Mouse (Mus musculus) kidney, adult 11 months (tissue): ENCODE results near the gene Btrc.

Experiments used
- DNase-seq: peaks from one replicate; pipeline ENCODE4 v3.0.0; 2022

Gene Btrc

DNA sequence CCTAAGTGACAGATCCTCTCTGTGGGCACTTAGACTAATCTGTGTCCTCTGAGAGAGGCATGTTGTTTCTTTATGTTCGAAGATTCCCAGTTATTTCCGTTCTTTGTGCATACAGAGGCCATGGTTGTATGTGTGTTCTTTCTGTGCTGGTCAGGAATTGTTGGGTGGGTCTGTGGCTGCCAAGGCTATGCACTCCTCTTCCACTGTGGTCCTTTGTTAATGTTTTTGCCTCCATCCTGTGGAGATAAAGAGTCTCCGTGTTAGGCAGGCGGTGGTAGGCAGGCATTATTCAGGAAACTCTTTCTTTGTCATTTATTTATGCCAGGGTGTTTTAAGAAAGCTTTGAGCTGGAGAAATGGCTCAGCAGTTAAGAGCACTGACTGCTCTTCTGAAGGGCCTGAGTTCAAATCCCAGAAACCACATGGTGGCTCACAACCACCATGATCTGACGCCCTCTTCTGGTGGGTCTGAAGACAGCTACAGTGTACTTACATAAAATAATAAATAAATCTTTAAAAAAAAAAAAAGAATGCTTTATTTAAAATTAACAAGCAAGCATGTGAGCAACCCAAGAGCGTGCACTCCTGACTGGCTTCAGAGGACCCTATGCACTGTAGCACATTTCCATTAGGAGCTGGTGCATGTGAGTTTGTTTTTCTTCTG lies 67.6 kb downstream of the Btrc start:
- DNase-seq, result no peak

- DNase-seq, result no peak
Measured at GRCm38 (mm10) chr19:45432351-45432750, 68.8 kb downstream of the Btrc start.

DNA sequence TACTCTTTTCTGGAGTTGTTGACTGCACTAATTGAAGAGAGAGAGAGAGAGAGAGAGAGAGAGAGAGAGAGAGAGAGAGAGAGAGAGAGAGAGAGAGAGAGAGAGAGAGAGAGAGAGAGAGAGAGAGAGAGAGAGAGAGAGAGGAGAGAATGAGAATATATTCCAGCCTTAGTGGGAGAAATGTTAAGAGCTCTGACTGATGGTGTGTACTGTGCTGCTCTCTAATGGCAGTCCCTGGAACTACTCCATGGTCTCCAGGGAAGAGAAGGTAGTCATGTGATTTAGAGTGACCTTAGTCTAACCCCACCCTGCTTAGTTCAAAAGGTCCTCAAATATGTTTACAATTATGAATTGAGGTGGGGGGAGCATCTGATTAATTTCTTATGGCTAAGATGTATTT lies 72.5 kb downstream of the Btrc start:
- peak; percentile 67 for DNase-seq

- DNase-seq, result no peak
Measured at GRCm38 (mm10) chr19:45437175-45437574, 73.6 kb downstream of the Btrc start.

- DNase-seq, result no peak
Measured at GRCm38 (mm10) chr19:45438191-45438590, 74.7 kb downstream of the Btrc start.

DNA sequence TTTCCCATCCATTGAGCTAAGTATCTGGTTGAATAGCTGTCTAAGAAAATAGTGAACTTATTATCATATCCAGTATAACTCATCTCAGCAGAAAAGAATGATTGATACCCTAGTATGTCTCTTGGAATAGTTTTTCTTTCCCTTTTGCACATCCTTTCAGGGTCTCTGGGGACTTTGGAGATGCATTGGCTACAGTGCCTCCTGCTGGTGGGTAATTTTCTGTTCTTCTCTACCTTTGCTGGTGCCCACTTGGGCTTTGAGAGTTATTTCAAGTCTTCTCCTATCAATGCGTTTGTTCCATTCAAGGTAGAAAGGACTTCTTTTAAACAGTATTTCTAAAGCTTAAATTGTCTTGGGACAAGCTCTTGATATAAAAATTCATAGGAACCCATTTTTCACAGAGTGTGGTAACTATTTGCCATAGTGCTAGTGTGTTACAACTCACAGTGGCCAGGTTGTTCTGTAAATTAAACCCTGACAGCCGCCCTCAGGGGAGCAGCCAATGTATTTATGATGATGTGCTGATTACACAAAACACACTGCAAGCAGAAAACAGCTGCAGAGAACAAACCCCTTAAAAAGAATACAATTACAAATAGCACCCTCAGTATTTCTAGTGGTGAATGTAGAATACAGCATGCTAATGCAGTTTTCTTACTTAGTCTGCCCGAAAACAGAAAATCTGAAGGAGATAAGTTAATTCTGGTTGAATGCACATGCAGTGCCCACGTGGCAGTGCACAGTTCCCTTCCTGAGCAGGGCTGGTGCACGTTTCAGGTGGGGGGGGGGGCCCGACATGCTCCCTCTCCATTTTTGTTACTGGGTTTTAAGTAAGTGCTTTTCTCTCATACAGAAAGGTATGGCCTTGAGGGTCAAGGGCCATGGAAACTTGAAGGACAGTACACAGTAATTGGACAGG lies 75.7 kb downstream of the Btrc start:
- no peak for DNase-seq

GRCm38 (mm10) chr19:45440554-45441175 lies 77.1 kb downstream of the Btrc start:
- DNase-seq, result no peak

DNA sequence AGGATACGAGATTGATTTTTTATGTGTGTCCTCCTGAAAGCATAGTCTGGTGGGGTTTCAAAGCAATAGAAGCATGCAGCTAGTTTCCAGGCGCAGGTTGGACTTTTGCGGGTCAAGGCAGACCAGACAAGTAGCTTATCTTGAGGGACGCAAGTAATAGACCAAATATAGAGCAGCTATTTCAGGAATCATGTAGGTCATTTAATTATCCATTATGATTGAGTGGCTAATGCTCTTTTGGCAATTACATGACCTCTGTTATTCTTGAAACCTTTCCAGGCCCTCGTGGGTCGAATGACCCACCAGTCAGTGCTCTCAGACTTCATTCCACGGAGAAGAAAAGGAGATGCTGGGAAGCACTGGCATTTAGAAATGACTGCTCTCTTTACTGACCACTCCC lies 78.2 kb downstream of the Btrc start:
- no peak for DNase-seq

GRCm38 (mm10) chr19:45445253-45445933 lies 81.9 kb downstream of the Btrc start:
- no peak for DNase-seq

DNA sequence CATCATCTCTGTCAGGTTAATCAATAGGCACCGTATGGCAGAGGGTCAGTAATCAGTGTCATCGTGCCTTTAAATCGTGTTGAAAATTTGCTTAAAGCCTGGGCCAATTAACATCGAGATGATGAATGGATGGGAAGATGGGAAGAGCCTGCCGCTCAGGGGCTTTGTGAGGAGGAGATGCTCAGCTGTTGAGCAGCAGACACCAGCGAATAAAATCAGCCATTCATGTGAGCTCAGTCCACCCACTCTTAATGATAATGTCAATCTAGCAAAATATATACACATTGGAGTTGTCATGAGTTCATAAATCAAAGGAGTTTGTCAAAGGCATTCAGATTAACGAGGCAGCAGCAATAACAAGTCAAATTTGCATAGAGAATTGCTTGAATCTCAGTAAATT lies 83.1 kb downstream of the Btrc start:
- DNase-seq, result no peak

DNA sequence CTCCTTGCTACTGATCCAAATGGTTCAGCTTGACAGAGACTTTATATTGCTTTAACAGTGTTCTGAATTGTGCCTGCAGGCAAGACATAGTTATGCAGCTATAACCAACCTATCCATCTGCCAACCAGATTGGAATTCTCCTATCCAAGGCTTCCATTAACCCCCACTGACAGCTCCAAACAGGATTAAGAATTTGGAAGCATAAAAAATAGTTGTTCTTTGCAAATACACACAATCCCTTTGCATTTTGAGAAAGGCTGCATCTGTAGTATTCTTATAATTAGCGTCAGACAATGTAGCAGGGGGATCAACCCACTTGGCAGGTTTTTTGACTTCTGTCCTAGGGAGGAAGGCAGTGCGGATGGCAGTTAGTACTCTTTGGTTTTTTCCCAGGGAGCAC lies 83.7 kb downstream of the Btrc start:
- DNase-seq, result no peak

DNA sequence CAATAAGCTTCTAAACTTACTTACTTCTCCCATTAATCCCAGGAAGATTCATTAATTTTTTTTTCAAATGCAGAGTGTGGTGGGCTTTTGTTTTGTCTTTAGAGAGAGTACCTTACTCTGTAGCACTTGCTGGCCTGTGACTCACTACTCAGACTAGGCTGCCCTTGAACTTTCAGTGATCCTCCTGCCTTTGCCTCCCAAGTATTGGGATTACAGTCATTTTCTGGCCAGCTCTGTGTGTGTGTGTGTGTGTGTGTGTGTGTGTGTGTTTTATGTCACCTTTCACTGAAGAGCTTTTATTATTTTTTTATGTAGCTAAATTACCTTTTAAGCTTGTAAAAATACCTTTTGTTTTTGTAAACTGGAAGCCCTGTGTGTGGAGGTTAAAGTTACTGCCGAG lies 84.4 kb downstream of the Btrc start:
- DNase-seq, result no peak

GRCm38 (mm10) chr19:45454391-45454790 lies 90.9 kb downstream of the Btrc start:
- DNase-seq, result no peak

DNA sequence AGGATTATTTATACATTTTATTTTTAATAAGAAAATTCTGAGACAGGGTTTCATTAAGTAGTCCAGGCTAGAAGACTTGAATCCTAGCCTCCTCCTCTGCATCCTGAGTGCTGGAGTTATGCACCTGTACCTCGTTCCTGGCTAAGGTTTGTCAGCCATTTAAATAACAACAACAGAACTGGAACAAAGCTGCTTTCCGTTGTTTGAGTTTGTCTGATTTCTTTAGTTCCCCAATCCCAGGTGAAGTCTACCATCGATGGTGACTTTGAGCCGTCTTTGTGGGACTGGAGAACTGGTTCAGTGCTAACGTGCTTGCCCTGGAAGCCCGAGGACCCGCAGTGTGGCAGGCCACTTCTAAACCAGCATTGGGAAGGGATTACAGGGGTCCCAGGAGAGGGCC lies 93.4 kb downstream of the Btrc start:
- no peak for DNase-seq

GRCm38 (mm10) chr19:45458702-45459101 lies 95.2 kb downstream of the Btrc start:
- DNase-seq, result no peak

DNA sequence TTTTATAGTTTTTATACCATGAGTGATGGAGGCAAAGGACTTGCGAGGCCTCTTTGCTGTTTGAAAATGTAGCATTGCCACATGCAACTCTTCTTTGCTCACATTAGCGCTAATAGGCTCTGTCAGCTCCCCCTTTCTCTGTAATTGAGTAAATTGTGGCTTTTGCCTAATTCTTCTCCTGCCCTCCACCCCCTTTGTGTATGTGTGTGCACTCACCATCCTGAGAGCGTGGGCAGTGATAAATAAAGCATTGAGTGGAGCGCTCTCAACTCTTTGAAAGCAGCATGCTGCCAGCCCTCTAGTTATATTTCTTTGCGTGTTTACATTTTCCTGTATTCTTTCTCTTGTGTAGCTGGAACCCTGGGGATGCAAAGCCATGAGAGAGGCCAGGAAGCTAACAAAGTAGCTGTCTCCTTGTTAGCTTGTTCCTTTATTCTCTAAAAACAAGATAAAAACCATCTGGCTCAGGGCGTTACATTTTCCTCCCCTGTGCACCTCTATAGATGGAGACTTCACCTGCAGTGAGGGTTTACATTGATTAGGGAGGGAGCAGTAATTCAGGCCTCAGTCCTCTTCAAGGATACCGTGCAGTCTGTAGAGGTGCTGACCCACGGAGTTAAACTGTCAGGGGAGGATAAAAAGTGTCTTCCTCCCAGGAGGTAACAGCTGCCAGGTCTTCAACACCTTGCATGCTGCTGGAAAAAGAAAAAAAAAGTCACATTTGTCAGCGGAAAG lies 96.6 kb downstream of the Btrc start:
- no peak for DNase-seq

DNA sequence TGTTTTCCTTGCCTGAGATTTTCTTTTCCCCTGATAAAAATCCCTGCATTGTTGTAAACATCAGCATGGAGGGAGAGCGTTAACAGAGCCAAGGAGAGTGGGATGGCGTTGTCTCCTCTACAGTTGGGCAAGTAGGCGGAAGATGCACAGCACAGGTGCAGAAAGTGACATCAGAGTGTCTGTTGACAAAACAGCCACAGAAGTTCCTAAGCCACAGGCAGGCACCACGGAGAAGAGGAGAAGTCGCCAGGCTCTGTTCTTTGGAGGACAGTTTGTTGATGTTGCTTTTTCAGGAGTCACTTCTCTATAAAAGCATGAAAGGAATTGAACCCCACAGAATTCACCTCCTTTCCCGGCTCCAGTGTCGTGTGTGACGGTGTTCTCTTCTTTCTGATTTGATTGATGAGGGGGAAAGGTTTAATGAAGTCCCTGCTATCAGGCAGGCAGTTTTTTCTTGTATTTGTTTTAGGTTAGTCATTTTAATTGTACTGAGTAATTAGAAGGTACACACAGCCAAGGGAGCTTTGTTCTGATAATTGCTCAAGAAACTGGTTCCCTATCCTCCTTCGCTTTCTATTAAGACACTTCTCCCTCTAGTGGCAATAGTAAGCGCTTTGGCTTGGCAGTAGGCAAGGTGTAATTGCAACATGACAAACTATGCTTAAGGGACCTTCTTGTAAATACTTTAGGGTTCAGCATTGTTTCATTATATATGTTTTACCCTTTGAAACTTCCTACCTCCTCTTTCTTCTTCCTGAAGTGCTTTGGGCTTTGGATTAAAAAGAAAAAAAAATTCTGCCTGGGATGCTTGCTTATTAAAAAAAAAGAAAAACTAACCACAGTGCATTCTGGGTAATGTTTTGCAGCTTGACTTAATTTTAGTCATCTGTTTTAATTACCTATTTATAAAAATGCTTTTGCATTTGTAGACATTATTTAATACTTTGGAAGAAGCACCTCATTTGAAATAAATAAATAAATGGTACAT lies 97.5 kb downstream of the Btrc start:
- DNase-seq, result no peak

- DNase-seq, result no peak
Measured at GRCm38 (mm10) chr19:45469760-45470159, 106.2 kb downstream of the Btrc start.

DNA sequence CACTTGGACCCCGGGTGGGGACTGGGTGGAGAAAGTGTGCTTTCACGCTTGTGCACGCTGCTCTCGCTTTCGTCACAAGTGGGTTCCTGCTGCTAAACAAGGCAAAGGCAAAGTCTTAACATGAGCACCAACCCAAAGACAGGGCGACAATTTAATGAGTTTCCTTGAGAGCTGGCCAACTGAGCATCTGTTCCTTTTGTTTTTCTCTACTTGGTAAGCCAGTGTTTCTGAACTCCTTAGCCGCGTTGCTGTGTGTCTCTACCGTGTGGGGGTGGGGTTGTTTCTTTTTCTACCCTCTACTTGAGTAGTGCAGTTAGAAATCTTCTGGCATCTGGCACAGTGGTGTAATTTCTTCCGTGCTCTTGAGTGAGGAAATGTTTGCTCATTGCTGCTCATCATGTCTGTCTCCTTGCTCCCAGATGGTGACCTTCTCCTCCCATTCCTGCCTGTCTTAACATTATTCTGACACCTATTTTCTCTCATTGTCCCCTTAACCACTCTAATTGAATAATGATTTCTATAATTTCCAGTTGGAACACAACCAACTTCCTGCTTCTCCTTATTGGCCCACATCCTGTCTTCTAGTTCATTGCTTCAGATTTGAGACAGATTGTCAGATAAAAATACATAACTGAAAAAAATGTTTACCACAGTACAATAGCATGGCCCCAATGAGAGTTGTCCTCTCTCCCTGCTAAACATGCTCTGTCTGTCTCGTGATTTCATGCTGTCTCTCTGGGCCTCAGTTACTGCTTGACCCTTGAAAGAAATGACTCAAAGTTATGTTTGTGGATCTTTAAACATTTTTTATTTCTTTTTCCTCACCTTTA lies 109.4 kb downstream of the Btrc start:
- no peak for DNase-seq

DNA sequence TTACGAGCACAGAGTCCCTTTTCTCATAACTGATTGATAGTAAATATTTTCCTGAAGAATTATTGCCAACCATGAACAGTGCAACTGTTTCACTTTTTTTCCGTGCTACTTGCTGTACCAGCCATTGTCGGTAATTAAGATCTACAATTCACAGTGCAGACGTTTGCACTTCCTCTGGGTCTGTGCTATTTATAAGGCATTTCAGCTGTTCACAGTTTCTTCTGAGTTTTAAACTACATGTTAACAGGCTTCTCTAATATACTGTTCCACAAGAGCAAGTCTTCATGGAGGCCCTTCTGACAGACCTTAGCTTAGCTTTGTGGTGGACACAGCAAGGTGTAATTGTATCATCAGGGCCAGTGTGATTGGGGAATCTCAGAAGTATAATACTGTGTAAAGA lies 111.2 kb downstream of the Btrc start:
- no peak for DNase-seq
